Mouse (Mus musculus): ENCODE measurements around the gene Pgs1. TPM values are rescaled to one million over a fixed set of nuclear protein-coding genes. Genes with fewer than 3 reads are reported as not detected.
A peak's percentile ranks its signal among the peaks of the same experiment; 100 is the strongest.

The Pgs1 gene
- polyA plus RNA-seq, 1 experiment from 2014 or later = 38.6 TPM

- ATAC-seq (ENCODE audit: low FRiP score) (peak; percentile 90), DNase-seq (ENCODE audit: low spot score) (peak; percentile 81)
- 2% methylated on average over 49 of the region's 49 CpGs for WGBS
- Histone ChIP-seq H3K4me2 (replicated peaks; ENCODE audit: low read depth, low read length) (peak overlapping the region; percentile 65), H3K9me3 (ENCODE audit: control insufficient read depth, low read length) (no peaks in the 10 kb centered on the region), H3K36me3 (ENCODE audit: control insufficient read depth, insufficient read depth, low read length) (no peaks in the 10 kb centered on the region), H3K9ac (ENCODE audit: low read depth, low read length) (peak overlapping the region; percentile 55; the same call in 1 of the 2 replicates), H3K27ac (ENCODE audit: low read depth, low read length) (no peak overlapping the region), H3K27me3 (ENCODE audit: control insufficient read depth, insufficient read depth, low read length) (peaks cover 6% of the 10 kb centered on the region), H3K4me1 (replicated peaks; ENCODE audit: control insufficient read depth, insufficient read depth, low read length) (peaks cover 3% of the 10 kb centered on the region), H3K4me3 (ENCODE audit: low read depth, low read length) (peak overlapping the region; percentile 23)
Observed at GRCm38 (mm10) chr11:117949392-117950091, 36.5 kb upstream of the Pgs1 start.

GRCm38 (mm10) chr11:117951391-117951790 is 34.7 kb upstream of the Pgs1 start:
- no peak for DNase-seq (ENCODE audit: low spot score)
- Histone ChIP-seq H3K27me3 (ENCODE audit: control insufficient read depth, insufficient read depth, low read length) (peaks cover 6% of the 10 kb centered on the region), H3K4me3 (ENCODE audit: low read depth, low read length) (no peak overlapping the region), H3K27ac (ENCODE audit: low read depth, low read length) (no peak overlapping the region), H3K9ac (ENCODE audit: low read depth, low read length) (no peak overlapping the region), H3K36me3 (ENCODE audit: control insufficient read depth, insufficient read depth, low read length) (no peaks in the 10 kb centered on the region), H3K4me2 (replicated peaks; ENCODE audit: low read depth, low read length) (no peak overlapping the region), H3K9me3 (ENCODE audit: control insufficient read depth, low read length) (no peaks in the 10 kb centered on the region), H3K4me1 (replicated peaks; ENCODE audit: control insufficient read depth, insufficient read depth, low read length) (peaks cover 3% of the 10 kb centered on the region)
- 78% methylated on average over 6 of the region's 6 CpGs for WGBS
- no peak for ATAC-seq (ENCODE audit: low FRiP score)

- Histone ChIP-seq H3K36me3 (ENCODE audit: control insufficient read depth, insufficient read depth, low read length) (no peaks in the 10 kb centered on the region), H3K9me3 (ENCODE audit: control insufficient read depth, low read length) (no peaks in the 10 kb centered on the region), H3K4me1 (replicated peaks; ENCODE audit: control insufficient read depth, insufficient read depth, low read length) (peaks cover 3% of the 10 kb centered on the region), H3K4me3 (ENCODE audit: low read depth, low read length) (no peak overlapping the region), H3K27ac (ENCODE audit: low read depth, low read length) (no peak overlapping the region), H3K27me3 (ENCODE audit: control insufficient read depth, insufficient read depth, low read length) (peaks cover 6% of the 10 kb centered on the region), H3K9ac (ENCODE audit: low read depth, low read length) (no peak overlapping the region), H3K4me2 (replicated peaks; ENCODE audit: low read depth, low read length) (no peak overlapping the region)
- no peak for DNase-seq (ENCODE audit: low spot score)
- WGBS = 66% methylated on average over 9 of the region's 9 CpGs
- no peak for ATAC-seq (ENCODE audit: low FRiP score)
Observed at GRCm38 (mm10) chr11:117952174-117952933, 33.7 kb upstream of the Pgs1 start.

DNA sequence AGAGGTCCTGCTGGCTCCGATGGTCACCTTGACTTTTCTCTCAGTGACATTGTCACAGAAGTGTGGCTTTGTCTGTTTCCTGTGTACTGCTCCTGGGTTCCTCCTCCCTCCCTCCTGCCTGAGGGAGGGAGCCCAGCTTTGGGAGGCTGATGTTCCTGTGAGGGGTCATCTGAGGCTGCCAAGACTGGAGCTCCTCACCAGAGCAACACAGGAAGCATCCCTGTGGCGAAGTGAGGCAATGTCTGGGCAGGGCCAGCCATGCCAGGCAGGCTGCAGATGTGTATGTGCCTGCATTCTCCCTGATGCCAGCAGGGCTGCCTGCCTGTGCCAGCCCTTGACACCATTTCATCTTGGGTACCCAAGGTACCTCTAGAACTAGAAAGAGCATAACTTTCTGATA is 32.0 kb upstream of the Pgs1 start:
- no peak for DNase-seq (ENCODE audit: low spot score)
- peaks cover 3% of the 10 kb centered on the region for H3K4me1 ChIP-seq (replicated peaks; ENCODE audit: control insufficient read depth, insufficient read depth, low read length)
- H3K27me3 ChIP-seq (ENCODE audit: control insufficient read depth, insufficient read depth, low read length) = peaks cover 5% of the 10 kb centered on the region

DNA sequence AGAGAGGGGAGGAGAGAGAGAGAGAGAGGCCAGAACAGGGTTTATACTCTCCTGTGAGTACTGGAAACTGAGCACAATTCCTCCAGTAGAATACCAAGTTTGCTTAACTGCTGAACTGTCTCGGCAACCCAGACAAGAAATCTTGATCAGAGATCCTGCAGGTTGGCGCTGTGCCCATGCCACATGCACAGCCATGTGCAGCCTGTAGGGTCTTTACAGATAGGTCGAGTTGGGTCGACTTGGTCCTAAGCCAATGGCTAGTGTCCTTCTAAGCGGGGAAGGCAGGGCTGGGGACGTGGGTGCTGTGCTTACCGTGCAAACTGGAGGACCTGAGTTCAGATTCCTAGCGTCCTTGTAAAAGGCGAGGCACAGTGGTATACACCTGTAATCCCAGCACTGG is 31.3 kb upstream of the Pgs1 start:
- no peak overlapping the region for H3K27ac ChIP-seq (ENCODE audit: low read depth, low read length)
- no peaks in the 10 kb centered on the region for H3K9me3 ChIP-seq (ENCODE audit: control insufficient read depth, low read length)
- no peak overlapping the region for H3K9ac ChIP-seq (ENCODE audit: low read depth, low read length)
- DNase-seq (ENCODE audit: low spot score) (no peak), ATAC-seq (ENCODE audit: low FRiP score) (no peak)
- H3K36me3 ChIP-seq (ENCODE audit: control insufficient read depth, insufficient read depth, low read length) = no peaks in the 10 kb centered on the region
- H3K4me1 ChIP-seq (replicated peaks; ENCODE audit: control insufficient read depth, insufficient read depth, low read length) = no peaks in the 10 kb centered on the region; the same call in 1 of the 2 replicates
- no peak overlapping the region for H3K4me2 ChIP-seq (replicated peaks; ENCODE audit: low read depth, low read length)
- H3K27me3 ChIP-seq (ENCODE audit: control insufficient read depth, insufficient read depth, low read length) = peaks cover 2% of the 10 kb centered on the region
- 91% methylated on average over 9 of the region's 9 CpGs for WGBS
- H3K4me3 ChIP-seq (ENCODE audit: low read depth, low read length) = no peak overlapping the region

More for the DNA sequence above, 32.0 kb upstream of the Pgs1 start:
- no peak for ATAC-seq (ENCODE audit: low FRiP score)
- Histone ChIP-seq H3K36me3 (ENCODE audit: control insufficient read depth, insufficient read depth, low read length) (no peaks in the 10 kb centered on the region), H3K4me2 (replicated peaks; ENCODE audit: low read depth, low read length) (no peak overlapping the region), H3K4me3 (ENCODE audit: low read depth, low read length) (no peak overlapping the region), H3K27ac (ENCODE audit: low read depth, low read length) (no peak overlapping the region), H3K9ac (ENCODE audit: low read depth, low read length) (no peak overlapping the region), H3K9me3 (ENCODE audit: control insufficient read depth, low read length) (no peaks in the 10 kb centered on the region)
- whole genome bisulfite sequencing = 76% methylated on average over 2 of the region's 2 CpGs

DNA sequence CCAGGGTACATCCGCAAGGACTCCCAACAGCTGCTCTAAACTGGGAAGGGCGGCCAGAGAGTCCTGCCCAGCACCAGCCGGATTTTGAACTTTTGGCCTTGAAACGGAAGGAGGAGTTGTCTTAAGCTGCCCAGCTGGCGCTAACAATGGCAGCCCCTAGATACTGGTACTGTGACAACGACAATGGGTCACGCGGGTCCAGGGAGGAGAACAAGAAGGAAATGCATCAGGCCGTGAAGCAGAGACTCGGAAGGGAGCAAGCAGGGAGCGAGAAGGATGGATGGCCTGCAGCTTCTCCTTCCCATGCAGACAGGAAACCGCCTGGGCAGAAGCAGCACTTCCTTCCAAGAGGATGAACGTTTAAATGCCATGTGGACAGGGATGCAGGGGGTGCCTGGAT is 30.5 kb upstream of the Pgs1 start:
- no peak overlapping the region for H3K4me3 ChIP-seq (ENCODE audit: low read depth, low read length)
- DNase-seq (ENCODE audit: low spot score) = no peak

DNA sequence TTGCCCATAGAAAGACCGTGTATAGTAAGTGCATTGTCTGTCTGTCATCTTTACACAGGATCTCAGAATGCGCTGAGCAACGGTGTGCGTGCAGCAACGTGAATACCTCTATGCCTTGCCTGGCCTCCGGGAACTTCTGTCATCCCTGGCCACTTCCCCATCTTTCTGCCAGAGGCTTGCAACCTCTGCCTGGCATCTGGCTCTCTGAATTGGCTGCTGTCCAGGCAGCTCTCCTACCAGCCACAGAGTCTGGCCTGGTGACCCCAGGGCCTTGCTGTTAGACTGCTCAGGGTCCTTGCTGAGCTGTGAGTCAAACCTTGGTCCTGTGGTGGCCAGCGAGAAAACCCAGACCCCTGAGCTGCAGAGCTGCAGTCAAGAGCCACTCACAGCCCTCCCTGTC is 27.9 kb upstream of the Pgs1 start:
- no peak overlapping the region for H3K27ac ChIP-seq (ENCODE audit: low read depth, low read length)
- no peaks in the 10 kb centered on the region for H3K36me3 ChIP-seq (ENCODE audit: control insufficient read depth, insufficient read depth, low read length)
- no peak overlapping the region for H3K4me2 ChIP-seq (replicated peaks; ENCODE audit: low read depth, low read length)
- no peak overlapping the region for H3K4me3 ChIP-seq (ENCODE audit: low read depth, low read length)
- no peaks in the 10 kb centered on the region for H3K9me3 ChIP-seq (ENCODE audit: control insufficient read depth, low read length)
- H3K27me3 ChIP-seq (ENCODE audit: control insufficient read depth, insufficient read depth, low read length) = peaks cover 2% of the 10 kb centered on the region; the same call in 1 of the 2 replicates
- no peak for DNase-seq (ENCODE audit: low spot score)
- peaks cover 5% of the 10 kb centered on the region; the same call in 1 of the 2 replicates for H3K4me1 ChIP-seq (replicated peaks; ENCODE audit: control insufficient read depth, insufficient read depth, low read length)
- H3K9ac ChIP-seq (ENCODE audit: low read depth, low read length) = no peak overlapping the region
- WGBS = 70% methylated on average over 7 of the region's 7 CpGs
- ATAC-seq (ENCODE audit: low FRiP score) = no peak

More for the DNA sequence above, 30.5 kb upstream of the Pgs1 start:
- no peaks in the 10 kb centered on the region for H3K36me3 ChIP-seq (ENCODE audit: control insufficient read depth, insufficient read depth, low read length)
- H3K27ac ChIP-seq (ENCODE audit: low read depth, low read length) = no peak overlapping the region
- no peak for ATAC-seq (ENCODE audit: low FRiP score)
- peaks cover 2% of the 10 kb centered on the region for H3K27me3 ChIP-seq (ENCODE audit: control insufficient read depth, insufficient read depth, low read length)
- no peak overlapping the region for H3K4me2 ChIP-seq (replicated peaks; ENCODE audit: low read depth, low read length)
- 48% methylated on average over 13 of the region's 13 CpGs for WGBS
- H3K4me1 ChIP-seq (replicated peaks; ENCODE audit: control insufficient read depth, insufficient read depth, low read length) = no peaks in the 10 kb centered on the region
- H3K9ac ChIP-seq (ENCODE audit: low read depth, low read length) = no peak overlapping the region
- H3K9me3 ChIP-seq (ENCODE audit: control insufficient read depth, low read length) = no peaks in the 10 kb centered on the region

DNA sequence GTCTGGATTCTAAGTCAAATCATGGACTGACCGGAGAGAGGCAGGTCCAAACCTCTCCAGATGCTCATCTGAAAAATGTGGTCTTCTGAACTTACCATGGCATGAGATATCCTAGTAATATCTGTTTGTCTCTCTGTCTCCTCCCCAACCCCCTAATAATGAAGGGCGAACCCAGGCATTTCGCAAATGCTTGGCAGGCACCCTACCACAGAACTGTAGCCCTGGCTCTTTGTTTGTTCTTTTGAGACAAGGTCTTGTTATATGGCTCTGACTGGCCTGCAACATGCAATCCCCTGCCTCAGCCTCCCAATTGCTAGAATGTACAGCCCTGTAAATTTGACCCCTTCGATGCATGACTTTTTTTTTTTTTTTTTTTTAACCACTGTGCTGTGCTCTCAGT is 26.9 kb upstream of the Pgs1 start:
- Histone ChIP-seq H3K4me2 (replicated peaks; ENCODE audit: low read depth, low read length) (no peak overlapping the region), H3K27ac (ENCODE audit: low read depth, low read length) (no peak overlapping the region), H3K4me3 (ENCODE audit: low read depth, low read length) (no peak overlapping the region), H3K9me3 (ENCODE audit: control insufficient read depth, low read length) (no peaks in the 10 kb centered on the region), H3K36me3 (ENCODE audit: control insufficient read depth, insufficient read depth, low read length) (no peaks in the 10 kb centered on the region), H3K9ac (ENCODE audit: low read depth, low read length) (no peak overlapping the region), H3K27me3 (ENCODE audit: control insufficient read depth, insufficient read depth, low read length) (peaks cover 2% of the 10 kb centered on the region; the same call in 1 of the 2 replicates), H3K4me1 (replicated peaks; ENCODE audit: control insufficient read depth, insufficient read depth, low read length) (peaks cover 9% of the 10 kb centered on the region; the same call in 1 of the 2 replicates)
- ATAC-seq (ENCODE audit: low FRiP score) (no peak), DNase-seq (ENCODE audit: low spot score) (no peak)
- 93% methylated on average over 4 of the region's 4 CpGs for WGBS
